Mouse (Mus musculus): ENCODE measurements around the gene Tnpo1. TPM values are rescaled to one million over a fixed set of nuclear protein-coding genes. Genes with fewer than 3 reads are reported as not detected.

Gene Tnpo1
- total and polyA plus RNA-seq, 2 experiments = 10.7 to 56.1 TPM

DNA sequence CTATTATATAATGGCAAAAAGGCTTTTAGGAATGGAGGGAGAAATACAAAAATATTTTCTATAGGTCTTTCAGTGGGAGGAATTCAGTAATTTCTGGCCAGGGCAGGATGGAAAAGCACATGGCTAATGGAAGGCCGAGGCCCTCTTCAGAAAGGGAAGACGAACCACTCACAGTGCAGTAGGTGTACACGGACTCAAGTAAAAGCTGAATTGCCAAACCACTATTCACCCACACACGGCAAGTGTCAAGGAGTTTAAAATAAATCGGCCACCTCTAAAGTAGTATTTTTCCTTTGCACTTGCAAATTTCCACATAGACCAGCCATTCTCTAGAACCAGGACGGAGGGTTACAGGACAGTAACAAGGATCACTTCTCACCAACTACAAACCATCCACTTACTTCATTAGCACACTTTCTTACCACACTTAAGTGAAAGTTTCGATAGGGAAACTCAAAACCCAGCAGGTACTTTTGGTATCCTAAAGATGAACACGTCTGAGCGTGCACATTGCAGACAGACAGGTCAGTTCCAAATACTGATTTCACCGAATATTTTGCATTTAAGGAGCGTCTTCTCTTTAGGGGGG lies 1.2 kb downstream of the Tnpo1 start:
- Histone ChIP-seq H3K4me3 (ENCODE audit: insufficient read depth, low read depth, low read length) (peak overlapping the region; percentile 79), H3K36me3 (ENCODE audit: control insufficient read depth, insufficient read depth, low read length) (no peaks in the 10 kb centered on the region), H3K79me2 (ENCODE audit: control insufficient read depth, insufficient read depth, low read length) (peaks cover 33% of the 10 kb centered on the region), H3K27ac (replicated peaks; ENCODE audit: insufficient read depth, low read depth, low read length) (peak overlapping the region; percentile 87), H3K4me1 (ENCODE audit: control insufficient read depth, insufficient read depth, low read length) (peaks cover 18% of the 10 kb centered on the region), H3K9ac (ENCODE audit: low read depth, low read length) (peak overlapping the region; percentile 99), H3K27me3 (ENCODE audit: control insufficient read depth, insufficient read depth, low read length) (no peaks in the 10 kb centered on the region)
- no peak for DNase-seq (ENCODE audit: extremely low read depth, low read depth, low spot score)
- 8% methylated on average over 11 of the region's 11 CpGs for WGBS
- TF ChIP-seq CTCF (IDR thresholded peaks at IDR 0.05; ENCODE audit: low read depth, low read length) (no peak), POLR2A (IDR thresholded peaks at IDR 0.05; ENCODE audit: extremely low read depth, insufficient read depth, low read length) (no peak)

DNA sequence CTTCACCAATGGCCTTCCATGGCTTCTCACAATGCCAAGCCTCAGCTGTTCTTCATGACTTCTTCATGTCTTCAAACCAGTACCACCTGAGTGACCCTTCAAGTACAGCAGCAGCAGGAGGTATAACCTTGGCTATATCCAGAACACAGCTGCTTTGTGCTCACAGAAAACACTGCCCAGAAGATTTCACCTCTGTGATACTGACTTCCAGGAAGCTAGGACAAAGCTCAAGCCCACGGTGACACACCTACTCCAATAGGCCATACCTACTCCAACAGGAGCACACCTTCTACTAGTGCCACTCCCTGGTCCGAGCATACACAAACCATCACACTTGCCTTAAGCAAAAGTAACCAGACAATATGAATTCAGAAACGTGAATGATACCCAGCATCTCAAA lies 3.4 kb downstream of the Tnpo1 start:
- Histone ChIP-seq H3K36me3 (ENCODE audit: control insufficient read depth, insufficient read depth, low read length) (no peaks in the 10 kb centered on the region), H3K4me1 (ENCODE audit: control insufficient read depth, insufficient read depth, low read length) (peaks cover 24% of the 10 kb centered on the region), H3K79me2 (ENCODE audit: control insufficient read depth, insufficient read depth, low read length) (peaks cover 45% of the 10 kb centered on the region), H3K27me3 (ENCODE audit: control insufficient read depth, insufficient read depth, low read length) (no peaks in the 10 kb centered on the region), H3K4me3 (ENCODE audit: insufficient read depth, low read depth, low read length) (no peak overlapping the region), H3K27ac (replicated peaks; ENCODE audit: insufficient read depth, low read depth, low read length) (no peak overlapping the region), H3K9ac (ENCODE audit: low read depth, low read length) (no peak overlapping the region)
- DNase-seq (ENCODE audit: extremely low read depth, low read depth, low spot score) = no peak
- TF ChIP-seq CTCF (IDR thresholded peaks at IDR 0.05; ENCODE audit: low read depth, low read length) (no peak), POLR2A (IDR thresholded peaks at IDR 0.05; ENCODE audit: extremely low read depth, insufficient read depth, low read length) (no peak)
- WGBS = 46% methylated on average over 3 of the region's 3 CpGs

DNA sequence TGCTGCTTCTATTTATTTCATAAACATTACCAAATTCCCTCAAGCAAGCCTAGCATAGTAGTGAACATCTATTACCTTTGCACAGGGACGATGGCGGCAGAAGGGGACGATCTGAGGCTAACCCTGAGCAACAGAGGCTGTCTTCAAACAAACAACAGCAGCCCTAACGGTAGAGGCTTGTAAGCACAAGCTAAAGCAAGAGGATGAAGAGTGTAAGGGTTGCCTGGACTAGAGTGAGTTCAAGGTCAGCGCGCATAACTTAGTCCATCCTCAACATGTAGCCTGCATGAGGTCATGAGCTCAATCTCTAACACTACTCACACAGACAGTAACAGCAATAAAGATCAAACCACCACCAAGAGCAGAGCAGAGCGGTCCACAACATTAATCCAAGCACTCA lies 4.9 kb downstream of the Tnpo1 start:
- Histone ChIP-seq H3K4me1 (ENCODE audit: control insufficient read depth, insufficient read depth, low read length) (peaks cover 27% of the 10 kb centered on the region), H3K36me3 (ENCODE audit: control insufficient read depth, insufficient read depth, low read length) (no peaks in the 10 kb centered on the region), H3K27me3 (ENCODE audit: control insufficient read depth, insufficient read depth, low read length) (no peaks in the 10 kb centered on the region), H3K79me2 (ENCODE audit: control insufficient read depth, insufficient read depth, low read length) (peaks cover 49% of the 10 kb centered on the region), H3K9ac (ENCODE audit: low read depth, low read length) (no peak overlapping the region), H3K27ac (replicated peaks; ENCODE audit: insufficient read depth, low read depth, low read length) (no peak overlapping the region), H3K4me3 (ENCODE audit: insufficient read depth, low read depth, low read length) (no peak overlapping the region)
- WGBS = 89% methylated on average over 7 of the region's 7 CpGs
- TF ChIP-seq POLR2A (IDR thresholded peaks at IDR 0.05; ENCODE audit: extremely low read depth, insufficient read depth, low read length) (no peak), CTCF (IDR thresholded peaks at IDR 0.05; ENCODE audit: low read depth, low read length) (no peak)
- no peak for DNase-seq (ENCODE audit: extremely low read depth, low read depth, low spot score)

DNA sequence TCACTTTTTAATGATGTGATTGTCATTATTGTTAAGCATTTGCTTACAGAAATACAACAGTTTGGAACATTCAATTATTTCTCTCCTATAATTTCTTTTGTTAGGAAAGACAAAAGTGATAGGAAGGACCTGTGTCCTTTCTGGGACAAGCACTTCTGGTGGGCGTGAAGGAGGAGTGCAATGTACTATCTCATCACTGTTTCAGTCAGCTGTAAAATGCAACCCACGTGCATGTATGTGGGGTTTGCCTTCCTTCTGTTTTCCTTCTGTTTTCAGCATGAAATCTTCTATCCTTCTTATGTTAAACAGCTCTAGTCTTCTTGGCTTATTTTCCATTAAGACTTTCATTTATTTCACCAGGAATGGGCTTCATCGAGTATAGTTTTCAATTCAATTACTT lies 5.9 kb downstream of the Tnpo1 start:
- Histone ChIP-seq H3K27ac (replicated peaks; ENCODE audit: insufficient read depth, low read depth, low read length) (no peak overlapping the region), H3K36me3 (ENCODE audit: control insufficient read depth, insufficient read depth, low read length) (no peaks in the 10 kb centered on the region), H3K79me2 (ENCODE audit: control insufficient read depth, insufficient read depth, low read length) (peaks cover 55% of the 10 kb centered on the region), H3K4me1 (ENCODE audit: control insufficient read depth, insufficient read depth, low read length) (peaks cover 35% of the 10 kb centered on the region), H3K4me3 (ENCODE audit: insufficient read depth, low read depth, low read length) (no peak overlapping the region), H3K27me3 (ENCODE audit: control insufficient read depth, insufficient read depth, low read length) (no peaks in the 10 kb centered on the region), H3K9ac (ENCODE audit: low read depth, low read length) (no peak overlapping the region)
- DNase-seq (ENCODE audit: extremely low read depth, low read depth, low spot score) = no peak
- WGBS = 78% methylated on average over 3 of the region's 3 CpGs
- TF ChIP-seq POLR2A (IDR thresholded peaks at IDR 0.05; ENCODE audit: extremely low read depth, insufficient read depth, low read length) (no peak), CTCF (IDR thresholded peaks at IDR 0.05; ENCODE audit: low read depth, low read length) (no peak)

DNA sequence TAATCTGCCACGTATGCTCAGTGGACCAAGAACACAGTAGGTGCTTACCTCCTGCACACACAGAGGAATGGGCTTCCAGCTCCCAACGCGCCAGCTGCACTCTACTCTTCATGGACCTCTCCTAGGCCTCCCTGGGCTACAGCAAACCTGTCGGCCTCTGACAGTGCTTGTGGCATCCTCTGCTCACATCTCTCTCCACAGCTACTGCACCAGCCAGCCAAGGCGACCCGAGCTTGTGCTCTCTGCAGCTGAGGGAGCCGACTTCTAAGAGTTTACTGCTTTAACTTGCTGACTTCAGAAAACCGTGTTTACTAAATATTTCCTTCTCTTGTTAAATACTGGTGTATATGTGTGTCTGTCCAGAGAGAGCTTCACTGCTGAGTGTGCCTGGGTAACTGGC lies 6.5 kb downstream of the Tnpo1 start:
- no peaks in the 10 kb centered on the region for H3K27me3 ChIP-seq (ENCODE audit: control insufficient read depth, insufficient read depth, low read length)
- DNase-seq (ENCODE audit: extremely low read depth, low read depth, low spot score) = no peak
- WGBS = 81% methylated on average over 8 of the region's 8 CpGs
- H3K4me1 ChIP-seq (ENCODE audit: control insufficient read depth, insufficient read depth, low read length) = peaks cover 38% of the 10 kb centered on the region
- H3K4me3 ChIP-seq (ENCODE audit: insufficient read depth, low read depth, low read length) = no peak overlapping the region
- H3K36me3 ChIP-seq (ENCODE audit: control insufficient read depth, insufficient read depth, low read length) = no peaks in the 10 kb centered on the region
- peaks cover 52% of the 10 kb centered on the region for H3K79me2 ChIP-seq (ENCODE audit: control insufficient read depth, insufficient read depth, low read length)
- no peak overlapping the region for H3K9ac ChIP-seq (ENCODE audit: low read depth, low read length)
- H3K27ac ChIP-seq (replicated peaks; ENCODE audit: insufficient read depth, low read depth, low read length) = no peak overlapping the region
- TF ChIP-seq POLR2A (IDR thresholded peaks at IDR 0.05; ENCODE audit: extremely low read depth, insufficient read depth, low read length) (no peak), CTCF (IDR thresholded peaks at IDR 0.05; ENCODE audit: low read depth, low read length) (no peak)

DNA sequence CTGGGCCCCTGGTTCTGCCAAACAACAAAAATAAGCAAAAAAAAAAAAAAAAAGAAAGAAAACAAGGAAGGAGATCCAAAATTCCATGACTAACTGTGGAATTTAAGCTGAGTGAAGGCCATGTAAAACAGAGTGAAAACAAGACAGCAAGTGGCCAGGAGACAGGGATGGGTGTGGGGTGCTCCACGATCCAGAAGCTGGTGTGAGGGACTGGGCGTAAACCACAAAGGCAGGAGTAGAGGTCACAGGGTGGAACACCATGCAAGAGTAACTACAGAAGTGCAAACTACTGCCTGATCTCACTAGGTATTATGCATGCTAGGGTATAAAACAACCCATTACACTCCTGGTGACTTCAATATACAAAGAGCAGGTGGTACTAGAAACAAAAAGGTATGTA lies 8.3 kb downstream of the Tnpo1 start:
- no peak for DNase-seq (ENCODE audit: extremely low read depth, low read depth, low spot score)
- Histone ChIP-seq H3K4me3 (ENCODE audit: insufficient read depth, low read depth, low read length) (no peak overlapping the region), H3K4me1 (ENCODE audit: control insufficient read depth, insufficient read depth, low read length) (peaks cover 44% of the 10 kb centered on the region), H3K27me3 (ENCODE audit: control insufficient read depth, insufficient read depth, low read length) (no peaks in the 10 kb centered on the region), H3K79me2 (ENCODE audit: control insufficient read depth, insufficient read depth, low read length) (peaks cover 51% of the 10 kb centered on the region), H3K36me3 (ENCODE audit: control insufficient read depth, insufficient read depth, low read length) (no peaks in the 10 kb centered on the region), H3K27ac (replicated peaks; ENCODE audit: insufficient read depth, low read depth, low read length) (no peak overlapping the region), H3K9ac (ENCODE audit: low read depth, low read length) (no peak overlapping the region)
- 23% methylated on average over 2 of the region's 2 CpGs for WGBS
- TF ChIP-seq CTCF (IDR thresholded peaks at IDR 0.05; ENCODE audit: low read depth, low read length) = no peak

Data from liver, adult 2 months (tissue).